Mouse (Mus musculus) ES-E14 (cell line): ENCODE results near the gene Tap1.

Experiments used
- CHD2 ChIP-seq: IDR thresholded peaks from 2 replicates; pipeline ENCODE4 v1.6.1; 2014; ENCODE audit warnings: mild to moderate bottlenecking, low read depth, low read length, inconsistent platforms
- MAFK ChIP-seq: IDR thresholded peaks from 2 replicates; pipeline ENCODE4 v1.6.1; 2014; ENCODE audit warnings: mild to moderate bottlenecking, low read depth, low read length, inconsistent platforms; ENCODE audit not compliant: insufficient read depth
- ZC3H11A ChIP-seq: IDR thresholded peaks from 2 replicates; pipeline ENCODE4 v1.6.1; 2012; ENCODE audit warnings: low read depth, mild to moderate bottlenecking, inconsistent platforms, low read length, borderline replicate concordance

- TF ChIP-seq CHD2, result no peak
- no peak for TF ChIP-seq ZC3H11A
- no peak for TF ChIP-seq MAFK
Observed at GRCm38 (mm10) chr17:34141448-34141847, 45.9 kb upstream of the Tap1 start.
